ENCODE assay signal across 8 mouse cellular contexts in genomic region chr19:9135512-9136331, GRCm38 (mm10). TPM values are rescaled to one million over a fixed set of nuclear protein-coding genes. Genes with fewer than 3 reads are reported as not detected.
A peak's percentile ranks its signal among the peaks of the same experiment; 100 is the strongest.
DNase-seq lines count a peak whose midpoint lies in the region; ATAC-seq and TF ChIP-seq lines count a peak whose summit lies in the region.

Gene Asrgl1 (minus strand): TSS chr19:9135636.

- intact Hi-C loops in left cerebral cortex, postnatal 4 days (cut with DNase I): no loop called here

- H3K9ac ChIP-seq in intestine, postnatal 0 days (ENCODE audit: low read depth, low read length): peak within 1 kb of the TSS; percentile 54
- H3K9ac ChIP-seq in midbrain, embryonic 11.5 days (ENCODE audit: low read length): peak within 1 kb of the TSS; percentile 78

- H3K4me1 ChIP-seq in embryonic facial prominence, embryonic 10.5 days: peaks cover 14% of the 10 kb centered on the region
- no peaks in the 10 kb centered on the region for H3K4me1 ChIP-seq in intestine, postnatal 0 days (replicated peaks; ENCODE audit: control insufficient read depth, insufficient read depth, low read length)
- H3K4me1 ChIP-seq in midbrain, embryonic 11.5 days (ENCODE audit: control insufficient read depth, insufficient read depth, low read length): no peaks in the 10 kb centered on the region; the same call in 1 of the 2 replicates

- peak within 1 kb of the TSS; percentile 87 for H3K27ac ChIP-seq in embryonic facial prominence, embryonic 10.5 days (replicated peaks)
- H3K27ac ChIP-seq in intestine, postnatal 0 days (ENCODE audit: low read depth, low read length): no peak within 1 kb of the TSS
- H3K27ac ChIP-seq in midbrain, embryonic 11.5 days (ENCODE audit: low read depth, low read length): no peak within 1 kb of the TSS

- 11% methylated on average over 31 of the region's 31 CpGs for WGBS in embryonic facial prominence, embryonic 10.5 days
- WGBS in intestine, postnatal 0 days: 11% methylated on average over 31 of the region's 31 CpGs
- WGBS in midbrain, embryonic 11.5 days: 11% methylated on average over 31 of the region's 31 CpGs

- H3K4me3 ChIP-seq in embryonic facial prominence, embryonic 10.5 days: peak within 1 kb of the TSS; percentile 83
- H3K4me3 ChIP-seq in intestine, postnatal 0 days (ENCODE audit: low read depth, low read length): peak within 1 kb of the TSS; percentile 72
- H3K4me3 ChIP-seq in midbrain, embryonic 11.5 days (ENCODE audit: low read depth, low read length): peak within 1 kb of the TSS; percentile 69

- peak; percentile 97 for DNase-seq in adrenal gland, postnatal 14 days
- DNase-seq in embryonic facial prominence, embryonic 10.5 days (ENCODE audit: low spot score): peak; percentile 95
- peak; percentile 94 for DNase-seq in left cerebral cortex, postnatal 4 days
- DNase-seq in midbrain, embryonic 11.5 days (ENCODE audit: low spot score, missing footprints): peak; percentile 98
- DNase-seq in right cerebral cortex, postnatal 4 days: peak; percentile 94
- DNase-seq in yolk sac, embryonic 10.5 days (ENCODE audit: low spot score): peak; percentile 86

- peaks cover 5% of the 10 kb centered on the region; the same call in 1 of the 2 replicates for H3K36me3 ChIP-seq in embryonic facial prominence, embryonic 10.5 days (replicated peaks)
- H3K36me3 ChIP-seq in intestine, postnatal 0 days (ENCODE audit: control insufficient read depth, insufficient read depth): no peaks in the 10 kb centered on the region
- H3K36me3 ChIP-seq in midbrain, embryonic 11.5 days (ENCODE audit: control insufficient read depth, insufficient read depth, low read length): no peaks in the 10 kb centered on the region

- no peaks in the 10 kb centered on the region for H3K9me3 ChIP-seq in embryonic facial prominence, embryonic 10.5 days
- no peaks in the 10 kb centered on the region for H3K9me3 ChIP-seq in intestine, postnatal 0 days (ENCODE audit: control insufficient read depth)
- H3K9me3 ChIP-seq in midbrain, embryonic 11.5 days (ENCODE audit: control insufficient read depth, low read length): no peaks in the 10 kb centered on the region

- H3K27me3 ChIP-seq in embryonic facial prominence, embryonic 10.5 days (replicated peaks; ENCODE audit: low read depth, poor library complexity, severe bottlenecking): no peaks in the 10 kb centered on the region
- no peaks in the 10 kb centered on the region for H3K27me3 ChIP-seq in intestine, postnatal 0 days (replicated peaks; ENCODE audit: control insufficient read depth, insufficient read depth, low read length)
- H3K27me3 ChIP-seq in midbrain, embryonic 11.5 days (ENCODE audit: control insufficient read depth, insufficient read depth, low read length): no peaks in the 10 kb centered on the region

- peak; percentile 97 for ATAC-seq in granulocyte monocyte progenitor cell, adult 5-6 weeks (replicated peaks; ENCODE audit: poor library complexity, severe bottlenecking)
- ATAC-seq in intestine, postnatal 0 days: peak; percentile 85
- ATAC-seq in midbrain, embryonic 11.5 days (ENCODE audit: low FRiP score): peak; percentile 97

- peak; percentile 8; the same call in 1 of the 2 replicates for TF ChIP-seq CTCF in intestine, postnatal 0 days (IDR thresholded peaks at IDR 0.05; ENCODE audit: low read depth)

- H3K4me2 ChIP-seq in intestine, postnatal 0 days (replicated peaks; ENCODE audit: low read depth): peak within 1 kb of the TSS; percentile 100
- peak within 1 kb of the TSS; percentile 97 for H3K4me2 ChIP-seq in midbrain, embryonic 11.5 days

RNA-seq across cellular contexts. Expression of gene Asrgl1, which starts in this region (rescaled TPM):
- 12.6 and 18.1 TPM in 2 replicates for total RNA-seq in adrenal gland, postnatal 14 days (2021)
- 15.6 and 18.4 TPM in 2 replicates for polyA plus RNA-seq in embryonic facial prominence, embryonic 10.5 days (2016; fragmentation: Nextera tagmentation; extraction: Ambion mirVana)
- 22.0 and 32.6 TPM in 2 replicates for total RNA-seq in granulocyte monocyte progenitor cell, adult 5-6 weeks (2014; fragmentation: Nextera tagmentation)
- total RNA-seq in granulocyte monocyte progenitor cell, adult 5-6 weeks (2017): 26.9 and 30.5 TPM in 2 replicates
- 2.5 and 3.2 TPM in 2 replicates for polyA plus RNA-seq in intestine, postnatal 0 days (2015; fragmentation: Nextera tagmentation; extraction: Ambion mirVana)
- total RNA-seq in left cerebral cortex, postnatal 4 days (2021): 10 to 100 TPM; 50.1 to 53.3 TPM
- 13.5 and 14.2 TPM in 2 replicates for polyA plus RNA-seq in midbrain, embryonic 11.5 days (2014; fragmentation: Nextera tagmentation; extraction: Ambion mirVana)
